Mouse (Mus musculus): ENCODE results near the gene Rrp1b. TPM values are rescaled to one million over a fixed set of nuclear protein-coding genes. Genes with fewer than 3 reads are reported as not detected.

The Rrp1b gene
- polyA plus RNA-seq, 1 experiment from 2014 or later, result 27.7 TPM

DNA sequence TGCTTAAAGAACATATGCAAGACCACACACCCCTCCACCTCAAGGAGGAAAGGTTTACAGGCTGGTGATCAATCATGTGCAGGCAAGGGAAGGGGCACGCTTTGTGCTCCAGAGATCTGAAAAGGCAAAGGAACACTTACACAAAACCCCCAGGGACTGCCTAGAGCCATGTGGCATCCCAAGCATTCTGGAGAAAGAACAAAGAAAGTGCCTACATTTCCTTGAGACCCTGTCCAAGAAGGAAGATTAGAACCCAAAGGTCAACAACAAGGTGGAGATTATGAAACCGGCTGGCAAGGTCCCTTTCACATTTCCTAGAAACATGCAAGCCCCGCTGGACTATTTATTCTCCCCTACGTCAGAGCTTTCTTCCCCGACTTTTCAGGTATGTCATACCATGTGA is 11.2 kb upstream of the Rrp1b start:
- H3K27ac ChIP-seq, result no peak overlapping the region
- DNase-seq (ENCODE audit: low spot score), result no peak

GRCm38 (mm10) chr17:32025386-32025785 is 10.5 kb upstream of the Rrp1b start:
- Histone ChIP-seq H3K9me3 (ENCODE audit: control insufficient read depth, low read length) (no peaks in the 10 kb centered on the region), H3K27me3 (ENCODE audit: control insufficient read depth, insufficient read depth, low read length) (no peaks in the 10 kb centered on the region), H3K9ac (no peak overlapping the region), H3K27ac (no peak overlapping the region), H3K4me2 (replicated peaks) (no peak overlapping the region), H3K4me1 (replicated peaks; ENCODE audit: control insufficient read depth, insufficient read depth, low read length) (no peaks in the 10 kb centered on the region), H3K4me3 (replicated peaks; ENCODE audit: low read length) (no peak overlapping the region), H3K36me3 (replicated peaks; ENCODE audit: control insufficient read depth, insufficient read depth) (no peaks in the 10 kb centered on the region)
- ATAC-seq (ENCODE audit: low FRiP score) (no peak), DNase-seq (ENCODE audit: low spot score) (peak; percentile 78)
- WGBS, result 7% methylated on average over 2 of the region's 2 CpGs

More for the DNA sequence above, 11.2 kb upstream of the Rrp1b start:
- Histone ChIP-seq H3K36me3 (replicated peaks; ENCODE audit: control insufficient read depth, insufficient read depth) (no peaks in the 10 kb centered on the region), H3K4me2 (replicated peaks) (no peak overlapping the region), H3K9me3 (ENCODE audit: control insufficient read depth, low read length) (no peaks in the 10 kb centered on the region), H3K27me3 (ENCODE audit: control insufficient read depth, insufficient read depth, low read length) (no peaks in the 10 kb centered on the region), H3K9ac (no peak overlapping the region), H3K4me1 (replicated peaks; ENCODE audit: control insufficient read depth, insufficient read depth, low read length) (no peaks in the 10 kb centered on the region), H3K4me3 (replicated peaks; ENCODE audit: low read length) (no peak overlapping the region)
- ATAC-seq (ENCODE audit: low FRiP score), result no peak
- 58% methylated on average over 5 of the region's 5 CpGs for WGBS

GRCm38 (mm10) chr17:32027666-32028065 is 8.2 kb upstream of the Rrp1b start:
- 31% methylated on average over 3 of the region's 3 CpGs for WGBS
- H3K4me3 ChIP-seq (replicated peaks; ENCODE audit: low read length), result no peak overlapping the region
- no peak overlapping the region for H3K4me2 ChIP-seq (replicated peaks)
- ATAC-seq (ENCODE audit: low FRiP score) (peak; percentile 27; the same call in 1 of the 2 replicates), DNase-seq (ENCODE audit: low spot score) (peak; percentile 71)
- H3K9me3 ChIP-seq (ENCODE audit: control insufficient read depth, low read length), result no peaks in the 10 kb centered on the region
- no peaks in the 10 kb centered on the region for H3K4me1 ChIP-seq (replicated peaks; ENCODE audit: control insufficient read depth, insufficient read depth, low read length)
- no peaks in the 10 kb centered on the region for H3K27me3 ChIP-seq (ENCODE audit: control insufficient read depth, insufficient read depth, low read length)
- no peak overlapping the region for H3K27ac ChIP-seq
- H3K36me3 ChIP-seq (replicated peaks; ENCODE audit: control insufficient read depth, insufficient read depth), result no peaks in the 10 kb centered on the region
- no peak overlapping the region for H3K9ac ChIP-seq

GRCm38 (mm10) chr17:32028301-32028700 is 7.6 kb upstream of the Rrp1b start:
- Histone ChIP-seq H3K9ac (no peak overlapping the region), H3K9me3 (ENCODE audit: control insufficient read depth, low read length) (no peaks in the 10 kb centered on the region), H3K27ac (no peak overlapping the region), H3K4me2 (replicated peaks) (no peak overlapping the region), H3K4me3 (replicated peaks; ENCODE audit: low read length) (no peak overlapping the region), H3K4me1 (replicated peaks; ENCODE audit: control insufficient read depth, insufficient read depth, low read length) (no peaks in the 10 kb centered on the region), H3K36me3 (replicated peaks; ENCODE audit: control insufficient read depth, insufficient read depth) (no peaks in the 10 kb centered on the region), H3K27me3 (ENCODE audit: control insufficient read depth, insufficient read depth, low read length) (no peaks in the 10 kb centered on the region)
- ATAC-seq (ENCODE audit: low FRiP score), result no peak
- no peak for DNase-seq (ENCODE audit: low spot score)
- WGBS, result 88% methylated on average over 3 of the region's 3 CpGs

- no peak overlapping the region for H3K4me2 ChIP-seq (replicated peaks)
- H3K36me3 ChIP-seq (replicated peaks; ENCODE audit: control insufficient read depth, insufficient read depth), result no peaks in the 10 kb centered on the region
- H3K27me3 ChIP-seq (ENCODE audit: control insufficient read depth, insufficient read depth, low read length), result no peaks in the 10 kb centered on the region
- no peak for DNase-seq (ENCODE audit: low spot score)
- no peak for ATAC-seq (ENCODE audit: low FRiP score)
- no peak overlapping the region for H3K4me3 ChIP-seq (replicated peaks; ENCODE audit: low read length)
- no peaks in the 10 kb centered on the region for H3K9me3 ChIP-seq (ENCODE audit: control insufficient read depth, low read length)
- H3K9ac ChIP-seq, result no peak overlapping the region
- 37% methylated on average over 7 of the region's 7 CpGs for WGBS
- peaks cover 4% of the 10 kb centered on the region for H3K4me1 ChIP-seq (replicated peaks; ENCODE audit: control insufficient read depth, insufficient read depth, low read length)
- no peak overlapping the region for H3K27ac ChIP-seq
Measured at GRCm38 (mm10) chr17:32031684-32032083, 4.2 kb upstream of the Rrp1b start.

DNA sequence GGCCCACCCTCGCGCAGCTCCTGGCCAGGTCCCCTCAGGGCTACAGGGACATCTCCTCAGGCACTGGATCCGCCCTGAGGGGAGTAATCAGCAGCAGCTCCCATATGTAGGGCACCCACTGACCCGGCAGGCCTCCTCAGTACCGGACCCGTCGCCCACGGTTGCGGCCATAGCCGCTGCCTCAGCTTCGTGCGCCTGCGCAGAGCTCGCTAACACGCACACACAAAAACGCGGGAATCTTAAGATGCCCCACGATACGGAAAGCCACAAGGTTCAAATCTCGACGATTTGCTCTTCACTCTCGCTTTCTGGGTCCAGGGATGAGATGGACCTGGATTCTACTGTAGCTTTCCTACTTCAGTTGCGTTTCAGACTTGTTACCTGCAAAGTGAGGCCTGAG is 1.6 kb upstream of the Rrp1b start:
- peaks cover 13% of the 10 kb centered on the region for H3K4me1 ChIP-seq (replicated peaks; ENCODE audit: control insufficient read depth, insufficient read depth, low read length)
- ATAC-seq (ENCODE audit: low FRiP score) (no peak), DNase-seq (ENCODE audit: low spot score) (no peak)
- no peaks in the 10 kb centered on the region; the same call in 1 of the 2 replicates for H3K36me3 ChIP-seq (replicated peaks; ENCODE audit: control insufficient read depth, insufficient read depth)
- H3K9me3 ChIP-seq (ENCODE audit: control insufficient read depth, low read length), result no peaks in the 10 kb centered on the region
- 89% methylated on average over 23 of the region's 23 CpGs for WGBS
- no peaks in the 10 kb centered on the region for H3K27me3 ChIP-seq (ENCODE audit: control insufficient read depth, insufficient read depth, low read length)
- H3K27ac ChIP-seq, result no peak overlapping the region
- no peak overlapping the region for H3K4me3 ChIP-seq (replicated peaks; ENCODE audit: low read length)
- no peak overlapping the region for H3K9ac ChIP-seq
- H3K4me2 ChIP-seq (replicated peaks), result no peak overlapping the region

- Histone ChIP-seq H3K4me2 (replicated peaks) (peak overlapping the region; percentile 94), H3K27me3 (ENCODE audit: control insufficient read depth, insufficient read depth, low read length) (no peaks in the 10 kb centered on the region), H3K4me3 (replicated peaks; ENCODE audit: low read length) (peak overlapping the region; percentile 72), H3K4me1 (replicated peaks; ENCODE audit: control insufficient read depth, insufficient read depth, low read length) (peaks cover 13% of the 10 kb centered on the region), H3K27ac (peak overlapping the region; percentile 84), H3K36me3 (replicated peaks; ENCODE audit: control insufficient read depth, insufficient read depth) (no peaks in the 10 kb centered on the region; the same call in 1 of the 2 replicates), H3K9me3 (ENCODE audit: control insufficient read depth, low read length) (no peaks in the 10 kb centered on the region), H3K9ac (peak overlapping the region; percentile 83)
- DNase-seq (ENCODE audit: low spot score) (no peak), ATAC-seq (ENCODE audit: low FRiP score) (peak; percentile 72)
- WGBS, result under 1% methylated on average over 45 of the region's 46 CpGs
Measured at GRCm38 (mm10) chr17:32036509-32037438, 874 bp downstream of the Rrp1b start.

DNA sequence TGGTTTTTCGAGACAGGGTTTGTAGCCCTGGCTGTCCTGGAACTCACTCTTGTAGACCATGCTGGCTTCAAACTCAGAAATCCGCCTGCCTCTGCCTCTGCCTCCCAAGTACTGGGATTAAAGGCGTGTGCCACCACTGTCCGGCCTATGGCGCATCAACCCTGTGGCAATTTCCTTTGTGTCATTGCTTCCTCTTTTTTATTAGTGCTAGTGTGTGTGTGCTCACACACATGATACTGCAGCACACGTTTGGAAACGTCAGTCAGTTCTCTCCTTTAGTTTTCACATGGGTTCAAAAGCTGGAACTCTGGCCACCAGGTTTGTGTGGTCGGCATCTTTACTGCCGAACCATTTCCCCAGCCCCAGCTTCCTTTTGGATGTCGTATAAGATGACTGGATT is 4.4 kb downstream of the Rrp1b start:
- DNase-seq (ENCODE audit: low spot score), result no peak
- no peaks in the 10 kb centered on the region; the same call in 1 of the 2 replicates for H3K36me3 ChIP-seq (replicated peaks; ENCODE audit: control insufficient read depth, insufficient read depth)
- H3K27ac ChIP-seq, result no peak overlapping the region
- 90% methylated on average over 10 of the region's 10 CpGs for WGBS
- no peaks in the 10 kb centered on the region for H3K9me3 ChIP-seq (ENCODE audit: control insufficient read depth, low read length)
- no peak for ATAC-seq (ENCODE audit: low FRiP score)
- no peak overlapping the region for H3K9ac ChIP-seq
- no peak overlapping the region for H3K4me2 ChIP-seq (replicated peaks)
- no peaks in the 10 kb centered on the region for H3K27me3 ChIP-seq (ENCODE audit: control insufficient read depth, insufficient read depth, low read length)
- peaks cover 13% of the 10 kb centered on the region for H3K4me1 ChIP-seq (replicated peaks; ENCODE audit: control insufficient read depth, insufficient read depth, low read length)
- H3K4me3 ChIP-seq (replicated peaks; ENCODE audit: low read length), result no peak overlapping the region

GRCm38 (mm10) chr17:32046541-32046940 is 10.6 kb downstream of the Rrp1b start:
- DNase-seq (ENCODE audit: low spot score), result no peak
- 96% methylated on average over 5 of the region's 5 CpGs for WGBS
- Histone ChIP-seq H3K4me2 (replicated peaks) (no peak overlapping the region), H3K27ac (no peak overlapping the region), H3K27me3 (ENCODE audit: control insufficient read depth, insufficient read depth, low read length) (no peaks in the 10 kb centered on the region), H3K4me3 (replicated peaks; ENCODE audit: low read length) (no peak overlapping the region), H3K9ac (no peak overlapping the region), H3K36me3 (replicated peaks; ENCODE audit: control insufficient read depth, insufficient read depth) (peaks cover 58% of the 10 kb centered on the region), H3K4me1 (replicated peaks; ENCODE audit: control insufficient read depth, insufficient read depth, low read length) (no peaks in the 10 kb centered on the region), H3K9me3 (ENCODE audit: control insufficient read depth, low read length) (no peaks in the 10 kb centered on the region)
- ATAC-seq (ENCODE audit: low FRiP score), result no peak
